Mouse (Mus musculus) layer of hippocampus, postnatal 10 days (tissue): ENCODE measurements around the gene Nfatc3. TPM values are rescaled to one million over a fixed set of nuclear protein-coding genes. Genes with fewer than 3 reads are reported as not detected.
"Not testable (repeated sequence)": the region's sequence is repeated elsewhere in the genome, so short reads cannot be mapped to it uniquely, and the experiment has no call there.

Experiments
- DNase-seq, 2 experiments: peaks; one replicate each; pipeline ENCODE4 v3.0.0; 2021; ENCODE audit warnings: low spot score in 2 of 2
- long read RNA-seq: library from polyadenylated mRNA; stranded (forward); transcript quantifications from one replicate; pipeline ENCODE4 v2.0.0, GENCODE M21; 2023
- total RNA-seq, 2 experiments: library from RNA; stranded (reverse); gene quantifications; 2 replicates each; pipeline ENCODE4 v1.2.3; 2021

Gene Nfatc3
- 1 to 10 TPM; 9.9 TPM for total RNA-seq
- long read RNA-seq, partial matches to known transcripts: 0 of 2 reads
- long read RNA-seq, other reads (novel, unspliced or antisense): 2 of 2 reads

GRCm38 (mm10) chr8:106058731-106059612 is at the start of gene Nfatc3:
Nfatc3 (plus strand) TSS chr8:106058840.
- DNase-seq: peak; percentile 89 to 94

- DNase-seq: peak; percentile 91 to 93
These were observed 47.6 kb upstream of the Nfatc3 start for GRCm38 (mm10) chr8:106010748-106011642.

GRCm38 (mm10) chr8:106011643-106011986 is 47.0 kb upstream of the Nfatc3 start, which contains the start of gene Ddx28:
Ddx28 (minus strand) TSS chr8:106011882.
- no peak for DNase-seq

GRCm38 (mm10) chr8:106012203-106012602 is 46.4 kb upstream of the Nfatc3 start:
- not testable (repeated sequence) for DNase-seq

- no peak for DNase-seq
These were observed 42.4 kb upstream of the Nfatc3 start for GRCm38 (mm10) chr8:106016284-106016683.

GRCm38 (mm10) chr8:106017130-106017529 is 41.5 kb upstream of the Nfatc3 start:
- DNase-seq: no peak

GRCm38 (mm10) chr8:106018039-106018438 is 40.6 kb upstream of the Nfatc3 start:
- DNase-seq: no peak

GRCm38 (mm10) chr8:106022483-106022882 is 36.2 kb upstream of the Nfatc3 start:
- DNase-seq: peak; percentile 86 to 89

GRCm38 (mm10) chr8:106038721-106039120 is 19.9 kb upstream of the Nfatc3 start:
- no peak for DNase-seq

- no peak for DNase-seq
These were observed 19.0 kb upstream of the Nfatc3 start for GRCm38 (mm10) chr8:106039605-106040004.

- DNase-seq: no peak
These were observed 18.4 kb upstream of the Nfatc3 start for GRCm38 (mm10) chr8:106040218-106040617.

- no peak for DNase-seq
These were observed 15.6 kb upstream of the Nfatc3 start for GRCm38 (mm10) chr8:106043055-106043454.

GRCm38 (mm10) chr8:106044151-106044550 is 14.5 kb upstream of the Nfatc3 start:
- no peak for DNase-seq

- no peak for DNase-seq
These were observed 11.6 kb upstream of the Nfatc3 start for GRCm38 (mm10) chr8:106046872-106047559.

- DNase-seq: no peak
These were observed 10.6 kb upstream of the Nfatc3 start for GRCm38 (mm10) chr8:106047854-106048630.

GRCm38 (mm10) chr8:106049840-106050239 is 8.8 kb upstream of the Nfatc3 start:
- DNase-seq: no peak

GRCm38 (mm10) chr8:106051068-106051467 is 7.6 kb upstream of the Nfatc3 start:
- DNase-seq: no peak

- no peak for DNase-seq
These were observed 6.0 kb upstream of the Nfatc3 start for GRCm38 (mm10) chr8:106052510-106053089.

- DNase-seq: no peak
These were observed 4.3 kb upstream of the Nfatc3 start for GRCm38 (mm10) chr8:106054190-106054811.

GRCm38 (mm10) chr8:106055038-106055437 is 3.6 kb upstream of the Nfatc3 start:
- DNase-seq: no peak
